Mouse (Mus musculus): ENCODE results near the gene Tex21. TPM values are rescaled to one million over a fixed set of nuclear protein-coding genes. Genes with fewer than 3 reads are reported as not detected.

Tex21 gene
- not detected for total RNA-seq (2023)

DNA sequence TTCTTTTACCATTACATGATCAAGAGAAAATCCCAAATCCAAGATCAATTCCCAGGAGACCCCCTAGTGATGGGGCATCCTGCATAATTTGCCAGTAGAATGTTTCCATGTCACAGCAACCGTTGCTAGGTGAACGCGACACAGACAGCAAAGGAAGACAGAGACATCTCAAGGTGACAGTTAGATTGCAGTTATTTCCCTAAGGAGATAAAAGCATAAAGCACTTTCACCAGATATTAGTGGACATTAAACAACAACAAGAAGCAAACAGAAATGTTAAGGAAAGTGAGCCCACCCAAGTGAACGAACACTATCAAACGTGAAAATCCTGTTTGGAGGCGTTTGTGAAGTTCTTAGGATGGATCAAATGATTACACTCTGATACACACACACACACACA, at the start of gene Tex21:
TSS of gene Tex21 (minus strand) at position 101 of the 400 bp plus-strand sequence.

DNA sequence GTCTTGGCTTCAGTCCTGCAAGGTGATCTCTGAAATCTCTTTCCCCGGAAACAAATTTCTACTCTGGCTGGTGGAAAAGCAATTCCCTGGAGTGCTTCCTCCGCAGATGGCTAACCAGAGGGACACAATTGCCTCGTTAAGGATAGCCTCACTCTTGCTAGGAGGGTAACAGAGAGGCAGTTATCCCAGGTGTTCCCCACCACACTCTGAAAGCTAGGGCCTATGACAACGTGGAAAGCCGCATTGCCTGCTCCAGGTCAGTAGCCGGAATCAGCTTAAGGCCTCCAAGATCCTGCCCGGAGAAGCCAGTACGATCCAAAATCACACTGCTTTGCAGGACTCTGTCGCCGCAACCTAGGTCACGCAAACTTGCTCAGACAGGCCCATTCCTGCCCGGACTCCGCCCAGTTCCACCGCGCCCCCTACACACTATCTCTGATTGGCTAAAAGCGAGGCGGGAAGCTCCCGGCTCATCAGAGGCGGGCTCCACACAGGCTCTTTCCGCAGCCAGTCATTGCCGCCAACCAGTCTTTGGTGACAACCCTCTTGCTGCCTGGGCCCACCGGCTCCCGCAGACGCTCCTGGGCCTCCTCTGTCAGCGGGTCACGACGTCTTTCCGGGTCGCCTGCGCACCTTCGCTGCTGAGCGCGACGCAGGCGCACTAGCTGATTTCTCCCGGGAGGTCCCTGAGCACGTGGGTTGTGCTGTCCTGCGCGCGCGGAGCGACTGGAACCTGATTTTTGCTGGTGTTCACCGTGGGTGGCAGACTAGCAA, 8.4 kb upstream of the Tex21 start, which contains the start of gene Mthfd1:
TSS of gene Mthfd1 (plus strand) at position 574 of the 774 bp plus-strand sequence.

DNA sequence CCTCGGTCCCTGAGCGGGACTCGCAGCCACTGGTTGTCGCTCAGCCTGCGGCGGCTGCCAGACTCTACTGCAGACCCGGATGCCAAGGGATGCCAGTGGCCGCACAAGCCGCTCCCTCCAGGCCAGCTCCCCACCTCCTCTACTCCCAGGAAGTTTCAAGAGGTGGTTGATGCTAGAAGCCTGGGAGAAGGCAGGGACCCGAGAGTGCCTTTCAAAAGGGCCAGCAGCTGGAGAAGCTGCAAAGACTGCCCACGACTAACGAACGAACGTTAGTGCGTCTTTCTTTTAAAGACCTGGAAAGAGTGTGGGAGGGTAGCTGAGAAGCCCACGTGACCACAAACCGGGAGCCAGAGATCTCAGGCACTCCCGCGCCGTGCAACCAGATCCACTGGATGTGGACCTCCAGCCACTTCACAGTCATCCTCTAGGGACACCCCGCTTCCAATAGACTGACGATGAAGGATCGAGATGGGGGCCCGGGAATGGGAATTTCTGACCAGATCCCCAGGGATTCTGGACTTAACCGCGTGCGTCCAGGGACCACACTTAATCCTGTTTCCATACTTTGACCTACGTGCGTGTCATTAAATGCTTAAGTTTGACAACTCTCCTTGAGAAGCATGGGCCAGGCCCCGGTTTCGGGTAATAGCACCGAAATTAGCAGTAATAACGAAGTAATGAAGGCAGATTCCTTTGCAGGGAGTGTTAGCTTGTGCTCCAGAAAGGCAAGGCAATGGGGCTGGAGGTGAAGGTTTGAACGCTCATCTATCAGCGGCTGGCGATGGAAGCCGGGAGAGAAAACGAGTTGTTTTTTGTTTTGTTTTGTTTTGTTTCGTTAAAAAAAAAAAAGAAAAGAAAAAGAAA, 69.3 kb downstream of the Tex21 start, which contains the start of gene Esr2:
TSS of gene Esr2 (minus strand) at position 260 of the 864 bp plus-strand sequence.

Other genes with a start within 250 kb of the Tex21 start
- under 1 TPM in 1 of 2 experiments, not detected in 1; 0.18 TPM for gene Esr2, start 69.5 kb downstream of the Tex21 start, total RNA-seq (2023)
- 10 to 100 TPM; 21.0 to 28.3 TPM for gene Mthfd1, start 8.6 kb upstream of the Tex21 start, total RNA-seq (2023)
- gene Akap5, start 78.1 kb upstream of the Tex21 start, total RNA-seq (2023), result under 1 TPM; 0.22 TPM
- gene Zbtb25, start 122.9 kb upstream of the Tex21 start, total RNA-seq (2023), result 1 to 10 TPM; 6.6 to 7.9 TPM
- 1 to 10 TPM; 5.9 to 6.0 TPM for gene Zbtb1, start 123.5 kb upstream of the Tex21 start, total RNA-seq (2023)
- gene Hspa2, start 157.4 kb upstream of the Tex21 start, total RNA-seq (2023), result 1 to 10 TPM; 5.0 to 6.3 TPM
- not detected for gene Ppp1r36, start 170.8 kb upstream of the Tex21 start, total RNA-seq (2023)

Measured in neutrophil, adult 83 days (primary cell).